Mouse (Mus musculus) neural tube, embryonic 15.5 days (tissue): ENCODE results near the gene Park7. TPM values are rescaled to one million over a fixed set of nuclear protein-coding genes. Genes with fewer than 3 reads are reported as not detected.
A peak's percentile ranks its signal among the peaks of the same experiment; 100 is the strongest.

Experiments used
- ATAC-seq: fragments of 200-750 bp; cut with Nextera tagmentation; 2 replicates; pipeline ENCODE4 v1.8.0; 2017; ENCODE audit warnings: mild to moderate bottlenecking, moderate TSS enrichment, moderate library complexity; ENCODE audit not compliant: low FRiP score
- H3K27ac ChIP-seq: fragments of 300-500 bp; sonication (generic); replicated peaks from 2 replicates; pipeline ENCODE4 v1.5.1; 2015; ENCODE audit warnings: mild to moderate bottlenecking, inconsistent platforms
- H3K27me3 ChIP-seq: fragments of 300-500 bp; sonication (generic); replicated peaks from 2 replicates; pipeline ENCODE4 v1.6.1; 2015; ENCODE audit warnings: inconsistent platforms
- H3K36me3 ChIP-seq: fragments of 300-500 bp; sonication (generic); 2 replicates; pipeline ENCODE4 v1.6.1; 2015; ENCODE audit warnings: inconsistent platforms
- H3K4me1 ChIP-seq: fragments of 300-500 bp; sonication (generic); 2 replicates; pipeline ENCODE4 v1.6.1; 2015; ENCODE audit warnings: inconsistent platforms
- H3K4me2 ChIP-seq: fragments of 300-500 bp; sonication (generic); 2 replicates; pipeline ENCODE4 v1.6.1; 2015; ENCODE audit warnings: inconsistent platforms, mild to moderate bottlenecking, moderate library complexity
- H3K4me3 ChIP-seq: fragments of 300-500 bp; sonication (generic); replicated peaks from 2 replicates; pipeline ENCODE4 v1.5.1; 2015; ENCODE audit warnings: mild to moderate bottlenecking, inconsistent platforms
- H3K9ac ChIP-seq: fragments of 300-500 bp; sonication (generic); replicated peaks from 2 replicates; pipeline ENCODE4 v1.6.1; 2015; ENCODE audit warnings: mild to moderate bottlenecking, inconsistent platforms
- H3K9me3 ChIP-seq: fragments of 300-500 bp; sonication (generic); replicated peaks from 2 replicates; pipeline ENCODE4 v1.6.1; 2016; ENCODE audit warnings: inconsistent platforms
- WGBS: fragments of 180-500 bp; shearing (Covaris S2); methylation state at CpG from one replicate; pipeline ENCODE4 v1.1.7; 2015; ENCODE audit warnings: mixed read lengths; 5-methylcytosine and 5-hydroxymethylcytosine counted together
- polyA plus RNA-seq: library from polyadenylated mRNA; unstranded; fragments of >200 nt; fragmentation: Nextera tagmentation; extraction: Ambion mirVana; gene quantifications from 2 replicates; pipeline ENCODE4 v1.2.1, GENCODE M21; 2015

The Park7 gene
- polyA plus RNA-seq, 1 experiment from 2014 or later = 384 TPM

- ATAC-seq = no peak
- Histone ChIP-seq H3K27me3 (no peaks in the 10 kb centered on the region; the same call in 1 of the 2 replicates), H3K36me3 (no peaks in the 10 kb centered on the region), H3K27ac (no peak overlapping the region), H3K9me3 (no peaks in the 10 kb centered on the region), H3K4me2 (no peak overlapping the region), H3K4me3 (no peak overlapping the region), H3K9ac (no peak overlapping the region), H3K4me1 (no peaks in the 10 kb centered on the region)
- WGBS = 71% methylated on average over 1 of the region's 1 CpGs
Measured at GRCm38 (mm10) chr4:150933503-150933902, 19.3 kb upstream of the Park7 start.

GRCm38 (mm10) chr4:150927789-150928188 lies 13.6 kb upstream of the Park7 start:
- no peaks in the 10 kb centered on the region; the same call in 1 of the 2 replicates for H3K27me3 ChIP-seq
- ATAC-seq = no peak
- 79% methylated on average over 10 of the region's 10 CpGs for WGBS

DNA sequence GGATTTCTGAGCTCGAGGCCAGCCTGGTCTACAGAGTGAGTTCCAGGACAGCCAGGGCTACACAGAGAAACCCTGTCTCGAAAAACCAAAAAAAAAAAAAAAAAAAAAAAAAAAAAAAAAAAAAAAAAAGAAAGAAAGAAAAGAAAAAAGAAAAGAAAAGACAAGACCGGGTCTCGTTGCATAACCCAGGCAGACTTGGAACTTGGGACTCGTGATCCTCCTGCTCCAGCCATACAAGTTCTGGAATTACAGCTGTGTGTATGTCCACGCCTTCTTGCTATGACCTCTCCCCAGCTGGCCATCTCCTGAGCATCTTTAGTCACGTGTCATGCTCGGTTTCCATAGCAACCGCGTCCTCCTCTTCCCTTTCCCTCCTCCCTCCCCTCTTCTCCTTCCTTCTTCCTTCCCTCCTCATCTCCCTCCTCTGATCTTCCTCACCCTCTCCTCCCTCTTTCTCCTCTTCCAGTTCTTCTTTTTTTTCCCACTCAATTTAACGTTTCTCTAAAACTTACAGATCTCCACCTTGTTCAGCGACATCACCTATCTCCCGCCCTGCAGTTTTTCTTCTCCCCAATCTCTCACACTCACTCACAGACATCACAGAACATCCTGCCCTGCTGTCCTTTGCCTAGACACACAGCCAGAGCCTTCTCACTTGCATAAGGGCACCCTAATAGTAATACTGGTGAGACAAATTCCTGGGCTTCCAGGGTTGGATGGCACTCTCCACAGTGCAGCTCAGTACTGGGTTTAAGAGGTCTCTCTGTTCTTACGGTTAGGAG lies 12.9 kb upstream of the Park7 start:
- Histone ChIP-seq H3K4me2 (no peak overlapping the region), H3K9me3 (no peaks in the 10 kb centered on the region), H3K4me1 (0 out of 2 replicates have a peak, but pooled peaks cover 2% of the 10 kb centered on the region), H3K4me3 (no peak overlapping the region), H3K27me3 (no peaks in the 10 kb centered on the region; the same call in 1 of the 2 replicates), H3K9ac (no peak overlapping the region), H3K36me3 (no peaks in the 10 kb centered on the region), H3K27ac (no peak overlapping the region; the same call in 1 of the 2 replicates)
- no peak for ATAC-seq
- 55% methylated on average over 14 of the region's 14 CpGs for WGBS

More at GRCm38 (mm10) chr4:150927789-150928188, 13.6 kb upstream of the Park7 start:
- Histone ChIP-seq H3K4me1 (0 out of 2 replicates have a peak, but pooled peaks cover 2% of the 10 kb centered on the region), H3K27ac (no peak overlapping the region), H3K4me3 (no peak overlapping the region), H3K36me3 (no peaks in the 10 kb centered on the region), H3K4me2 (no peak overlapping the region), H3K9me3 (no peaks in the 10 kb centered on the region), H3K9ac (no peak overlapping the region)

GRCm38 (mm10) chr4:150925923-150926322 lies 11.7 kb upstream of the Park7 start:
- 0 out of 2 replicates have a peak, but pooled peaks cover 2% of the 10 kb centered on the region for H3K4me1 ChIP-seq
- no peaks in the 10 kb centered on the region for H3K9me3 ChIP-seq
- ATAC-seq = no peak
- no peak overlapping the region for H3K27ac ChIP-seq
- 58% methylated on average over 5 of the region's 5 CpGs for whole genome bisulfite sequencing
- H3K36me3 ChIP-seq = no peaks in the 10 kb centered on the region
- no peak overlapping the region for H3K4me2 ChIP-seq
- H3K9ac ChIP-seq = no peak overlapping the region
- H3K27me3 ChIP-seq = no peaks in the 10 kb centered on the region; the same call in 1 of the 2 replicates
- H3K4me3 ChIP-seq = no peak overlapping the region

DNA sequence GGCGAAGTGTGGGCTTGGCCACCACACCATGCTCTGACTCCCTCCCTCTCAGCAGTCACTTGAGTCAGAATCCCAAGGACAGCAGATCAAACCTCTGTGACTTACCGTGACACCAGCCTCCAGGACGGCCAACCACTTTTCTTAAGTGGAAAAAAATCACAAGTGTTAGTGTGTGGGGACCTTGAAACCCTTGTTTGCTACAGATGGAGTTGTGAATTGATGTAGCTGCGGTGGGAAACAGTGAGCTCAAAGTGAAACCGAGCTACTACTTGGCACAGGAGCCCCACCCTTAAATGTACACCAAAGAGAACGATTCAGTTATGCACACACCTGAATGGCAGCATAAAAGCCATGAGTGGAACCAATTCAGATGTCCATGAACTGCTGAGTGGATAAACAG lies 10.7 kb upstream of the Park7 start:
- Histone ChIP-seq H3K9ac (no peak overlapping the region), H3K4me2 (no peak overlapping the region), H3K27me3 (no peaks in the 10 kb centered on the region; the same call in 1 of the 2 replicates), H3K9me3 (no peaks in the 10 kb centered on the region), H3K36me3 (no peaks in the 10 kb centered on the region), H3K4me1 (0 out of 2 replicates have a peak, but pooled peaks cover 2% of the 10 kb centered on the region), H3K4me3 (no peak overlapping the region), H3K27ac (no peak overlapping the region)
- no peak for ATAC-seq
- WGBS = 87% methylated on average over 6 of the region's 6 CpGs

- Histone ChIP-seq H3K4me2 (no peak overlapping the region), H3K4me1 (0 out of 2 replicates have a peak, but pooled peaks cover 2% of the 10 kb centered on the region), H3K27me3 (no peaks in the 10 kb centered on the region), H3K9me3 (no peaks in the 10 kb centered on the region), H3K36me3 (no peaks in the 10 kb centered on the region), H3K9ac (no peak overlapping the region), H3K27ac (no peak overlapping the region), H3K4me3 (no peak overlapping the region)
- no peak for ATAC-seq
- 81% methylated on average over 13 of the region's 13 CpGs for WGBS
Measured at GRCm38 (mm10) chr4:150924308-150924707, 10.1 kb upstream of the Park7 start.

DNA sequence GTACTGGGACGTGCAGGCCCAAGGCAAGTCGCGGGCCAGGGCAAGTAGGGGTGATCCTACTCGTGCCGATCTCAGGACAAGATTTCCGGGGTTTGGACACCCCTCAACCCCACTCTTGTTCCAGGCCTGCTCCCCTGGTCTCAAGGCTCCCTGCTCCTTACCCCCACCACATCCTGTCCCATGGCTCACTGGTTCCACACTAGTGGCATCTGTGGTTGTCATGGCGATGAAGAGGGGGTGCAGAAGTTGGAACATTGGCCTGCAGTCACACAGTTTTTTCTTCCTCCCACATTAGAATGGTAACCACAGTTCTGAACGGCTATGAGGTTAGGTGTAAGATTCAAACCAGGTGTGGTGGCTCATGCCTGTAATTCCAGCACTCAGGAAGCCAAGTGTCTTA lies 7.0 kb upstream of the Park7 start:
- no peaks in the 10 kb centered on the region for H3K9me3 ChIP-seq
- 89% methylated on average over 8 of the region's 8 CpGs for WGBS
- no peak overlapping the region for H3K4me2 ChIP-seq
- no peak overlapping the region for H3K27ac ChIP-seq
- no peaks in the 10 kb centered on the region for H3K36me3 ChIP-seq
- no peak for ATAC-seq
- H3K9ac ChIP-seq = no peak overlapping the region
- no peak overlapping the region for H3K4me3 ChIP-seq
- H3K4me1 ChIP-seq = no peaks in the 10 kb centered on the region
- H3K27me3 ChIP-seq = no peaks in the 10 kb centered on the region

- peaks cover 23% of the 10 kb centered on the region for H3K4me1 ChIP-seq
- no peaks in the 10 kb centered on the region for H3K9me3 ChIP-seq
- no peak overlapping the region for H3K4me2 ChIP-seq
- H3K4me3 ChIP-seq = no peak overlapping the region
- 75% methylated on average over 8 of the region's 8 CpGs for WGBS
- H3K36me3 ChIP-seq = no peaks in the 10 kb centered on the region
- H3K9ac ChIP-seq = no peak overlapping the region
- no peak overlapping the region for H3K27ac ChIP-seq
- no peaks in the 10 kb centered on the region for H3K27me3 ChIP-seq
- no peak for ATAC-seq
Measured at GRCm38 (mm10) chr4:150917336-150918027, 3.2 kb upstream of the Park7 start.

GRCm38 (mm10) chr4:150915181-150915906 lies 1.1 kb upstream of the Park7 start:
- Histone ChIP-seq H3K4me1 (peaks cover 23% of the 10 kb centered on the region), H3K9me3 (no peaks in the 10 kb centered on the region), H3K4me3 (peak overlapping the region; percentile 78), H3K9ac (peak overlapping the region; percentile 79), H3K27ac (peak overlapping the region; percentile 90), H3K36me3 (no peaks in the 10 kb centered on the region), H3K4me2 (peak overlapping the region; percentile 71), H3K27me3 (no peaks in the 10 kb centered on the region)
- 35% methylated on average over 10 of the region's 10 CpGs for WGBS
- no peak for ATAC-seq

- no peaks in the 10 kb centered on the region for H3K9me3 ChIP-seq
- peak overlapping the region; percentile 78 for H3K4me3 ChIP-seq
- no peaks in the 10 kb centered on the region for H3K36me3 ChIP-seq
- peak overlapping the region; percentile 72 for H3K9ac ChIP-seq
- H3K27ac ChIP-seq = peak overlapping the region; percentile 90
- H3K4me1 ChIP-seq = peaks cover 26% of the 10 kb centered on the region
- peak overlapping the region; percentile 71 for H3K4me2 ChIP-seq
- 14% methylated on average over 12 of the region's 12 CpGs for WGBS
- ATAC-seq = no peak
- H3K27me3 ChIP-seq = no peaks in the 10 kb centered on the region
Measured at GRCm38 (mm10) chr4:150913743-150914142, 494 bp downstream of the Park7 start.

DNA sequence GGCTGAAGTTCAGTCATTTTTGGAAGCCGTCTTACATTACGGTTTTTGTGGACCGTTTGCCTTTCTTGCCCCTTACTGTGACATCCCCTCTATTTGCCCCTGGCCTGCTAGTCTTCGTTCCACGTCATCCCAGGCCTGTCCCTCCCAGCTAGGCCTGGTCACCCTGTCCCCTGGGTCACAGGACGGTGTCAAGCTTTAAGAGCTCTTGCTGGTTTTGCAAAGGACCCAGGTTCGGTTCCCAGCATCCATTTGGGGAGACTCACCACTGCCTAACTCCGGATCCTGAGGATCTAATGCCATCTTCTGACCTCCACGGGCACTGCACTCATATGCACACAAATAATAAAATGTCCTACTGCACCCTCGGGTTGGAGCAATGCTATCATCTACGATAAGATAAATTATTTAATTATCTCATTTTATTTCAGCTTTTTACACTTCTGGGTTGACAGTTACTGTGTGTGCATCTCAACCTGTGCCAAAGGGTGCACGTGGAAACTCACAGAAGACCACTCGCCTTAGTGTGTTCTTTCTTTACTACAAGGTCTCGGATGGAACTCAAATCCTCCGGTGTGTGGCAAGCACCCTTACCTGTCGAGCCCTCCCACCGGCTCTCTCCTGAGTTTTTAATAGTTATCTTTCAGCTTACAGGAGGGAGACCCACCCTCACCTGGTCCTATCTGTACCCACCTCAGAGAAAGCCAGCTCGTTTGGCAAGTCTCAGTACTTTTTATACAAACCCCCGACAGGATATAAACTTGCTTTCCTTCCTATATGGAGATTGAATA lies 3.9 kb downstream of the Park7 start:
- Histone ChIP-seq H3K4me1 (peaks cover 35% of the 10 kb centered on the region), H3K27me3 (no peaks in the 10 kb centered on the region), H3K9me3 (no peaks in the 10 kb centered on the region), H3K4me3 (peak overlapping the region; percentile 72), H3K4me2 (peak overlapping the region; percentile 49), H3K9ac (no peak overlapping the region), H3K27ac (peak overlapping the region; percentile 85), H3K36me3 (peaks cover 9% of the 10 kb centered on the region)
- ATAC-seq = peak; percentile 27
- WGBS = 86% methylated on average over 19 of the region's 19 CpGs
